Mouse (Mus musculus) right cerebral cortex, postnatal 36 days (tissue): ENCODE data around the gene Tom1l2.

ENCODE experiments used
- DNase-seq, 2 experiments: peaks; one replicate each; pipeline ENCODE4 v3.0.0; 2022; ENCODE audit warnings: low spot score in 2 of 2, mixed read lengths in 1 of 2

Tom1l2 gene

GRCm38 (mm10) chr11:60202710-60203638, 149.7 kb downstream of the Tom1l2 start:
- no peak for DNase-seq

DNA sequence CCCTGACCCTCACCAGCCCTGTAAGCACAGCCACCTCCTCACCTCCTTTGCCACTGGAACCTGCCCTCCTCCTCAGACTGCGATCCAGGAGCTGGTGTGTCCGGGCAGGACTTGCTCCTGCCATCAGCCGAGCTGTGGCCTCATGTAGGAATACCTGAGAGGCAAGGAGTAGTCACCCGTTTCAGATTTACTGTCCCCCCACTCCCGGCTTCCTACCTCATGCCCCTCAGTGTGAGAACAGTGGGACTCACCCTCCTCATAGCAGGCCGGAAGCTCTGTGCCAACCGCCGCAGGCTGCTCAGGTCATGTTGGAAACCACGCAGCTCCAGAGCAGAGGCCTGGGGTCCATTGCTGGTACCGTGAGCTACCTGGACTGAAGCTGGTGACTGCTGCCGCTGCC, 152.3 kb downstream of the Tom1l2 start:
- no peak for DNase-seq

DNA sequence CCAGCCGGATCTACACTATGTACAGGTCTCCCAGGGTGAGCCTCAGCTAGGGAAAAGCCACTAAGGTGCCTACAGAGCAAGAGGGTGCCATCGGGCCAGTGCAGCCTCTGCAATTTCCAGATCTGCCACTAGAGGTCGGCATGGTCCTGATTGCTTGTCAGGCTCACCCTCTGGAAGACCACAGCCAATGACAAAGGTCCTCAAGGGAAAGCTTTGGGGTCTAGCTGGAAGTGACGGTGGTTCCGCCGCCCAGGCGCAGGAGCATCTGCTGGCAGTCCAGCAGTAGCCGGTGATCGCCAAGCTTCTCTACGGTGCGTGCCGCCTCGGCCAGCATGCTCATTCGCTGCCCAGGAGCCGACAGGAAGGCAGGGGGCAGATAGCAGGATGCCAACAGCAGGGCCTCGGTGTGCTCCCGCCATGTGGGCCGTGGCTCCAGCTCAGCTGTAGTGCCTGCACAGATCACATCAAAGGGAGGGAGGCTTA, 153.0 kb downstream of the Tom1l2 start:
- DNase-seq = peak; percentile 84 to 86

DNA sequence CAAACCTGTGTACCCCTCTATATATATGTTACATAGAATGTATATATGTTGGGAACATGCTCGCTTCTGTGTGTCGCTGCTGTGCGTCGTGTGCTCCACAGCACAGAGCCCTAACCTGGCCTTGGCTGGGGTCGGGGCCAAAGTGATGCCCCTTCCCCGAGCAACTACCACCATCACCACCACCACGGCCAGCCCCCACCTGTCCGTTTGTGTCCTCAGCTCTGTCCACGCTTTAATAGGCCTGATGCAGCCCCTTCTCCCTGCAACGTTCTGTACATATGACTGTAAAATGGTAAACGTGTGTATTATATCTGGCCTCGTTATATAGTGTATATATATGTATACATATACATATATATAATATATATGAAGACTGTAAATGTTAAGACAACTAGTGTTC, 154.1 kb downstream of the Tom1l2 start:
- no peak for DNase-seq

DNA sequence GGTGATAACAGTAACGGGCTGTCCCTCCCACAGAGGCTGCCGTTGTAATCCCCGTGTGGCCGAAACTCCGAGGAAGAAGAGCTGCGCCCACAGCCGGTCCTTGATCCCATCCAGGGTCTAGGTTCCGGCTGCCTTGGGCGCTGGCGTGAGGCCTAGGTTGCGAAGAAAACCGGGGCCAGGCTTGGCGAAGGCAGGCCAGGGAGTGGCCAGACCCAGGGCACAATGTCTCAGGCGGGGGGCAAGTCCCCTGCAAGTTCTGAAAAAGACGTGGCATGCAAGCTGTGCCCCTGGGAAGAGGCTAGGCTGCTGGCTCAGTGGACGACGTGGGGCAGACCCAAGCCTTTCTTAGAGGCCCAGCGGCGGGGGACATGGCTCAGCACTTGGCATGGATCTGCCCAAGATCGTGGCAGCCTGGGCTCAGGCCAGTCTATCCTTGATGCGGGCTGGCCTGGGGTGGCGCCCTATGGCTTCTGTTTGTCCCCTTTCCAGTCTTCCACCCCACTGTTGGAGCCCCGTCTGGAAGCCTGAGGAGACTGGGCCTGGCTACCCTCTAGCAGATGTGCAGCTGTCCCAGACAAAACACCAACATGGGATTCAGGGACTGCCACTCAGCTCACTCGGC, 154.6 kb downstream of the Tom1l2 start:
- no peak for DNase-seq

DNA sequence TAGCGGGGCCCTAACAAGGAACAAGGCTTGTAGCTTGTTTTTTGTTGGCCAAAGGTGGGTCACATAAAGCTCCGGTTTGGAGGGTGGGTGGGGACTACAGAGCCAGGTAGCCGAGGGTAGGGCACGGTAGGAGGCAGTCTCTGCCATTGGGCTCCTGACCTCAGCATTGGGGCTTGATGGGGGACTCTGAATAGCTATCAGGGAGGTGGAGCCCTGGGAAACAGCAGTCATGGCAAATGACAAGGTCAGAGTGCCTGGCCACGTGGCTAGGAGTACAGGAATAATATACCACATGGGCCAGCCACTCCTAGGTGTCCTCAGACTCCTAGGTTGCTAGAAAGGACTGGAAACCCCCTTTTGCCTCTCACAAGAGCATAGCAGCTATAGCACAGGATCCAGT, 156.4 kb downstream of the Tom1l2 start:
- DNase-seq = no peak

DNA sequence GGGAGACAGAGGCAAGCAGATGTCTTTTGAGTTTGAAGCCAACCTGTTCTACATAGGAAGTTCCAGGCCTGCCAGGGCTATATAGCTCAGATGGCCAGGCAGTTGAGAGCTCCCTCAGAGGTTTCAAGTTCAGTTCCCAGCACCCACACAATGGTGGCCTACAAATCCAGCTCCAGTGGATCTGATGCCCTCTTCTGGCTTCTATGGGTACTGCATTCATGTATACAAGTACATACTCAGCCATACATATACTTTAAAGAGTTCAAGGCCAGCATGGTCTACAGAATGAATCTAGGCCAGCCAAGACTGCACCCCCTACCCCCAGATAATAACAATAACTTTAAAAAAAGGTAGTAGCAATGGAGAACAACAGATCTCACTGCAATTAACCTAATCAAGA, 157.6 kb downstream of the Tom1l2 start:
- DNase-seq = no peak

GRCm38 (mm10) chr11:60193556-60193955, 159.1 kb downstream of the Tom1l2 start:
- DNase-seq = no peak

DNA sequence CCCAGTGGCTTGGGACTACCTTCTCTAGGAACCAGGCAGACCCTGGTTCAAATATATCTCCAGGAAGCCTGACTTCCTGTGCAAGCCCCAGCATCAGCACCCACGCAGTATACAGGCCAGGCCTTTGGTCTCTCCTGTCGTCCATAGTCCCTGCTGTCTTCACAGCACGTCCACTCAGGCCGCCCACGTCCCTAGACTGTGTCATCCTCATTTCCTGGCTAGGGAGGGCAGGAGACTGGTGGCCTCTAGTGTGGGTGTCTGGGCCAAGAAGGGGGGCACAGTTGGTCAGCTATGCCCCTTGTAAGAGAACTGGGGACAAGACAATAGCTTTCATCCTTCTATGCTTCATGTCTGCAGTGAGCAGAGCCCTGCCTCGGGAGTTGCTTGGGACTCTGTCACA, 160.2 kb downstream of the Tom1l2 start:
- DNase-seq = no peak

DNA sequence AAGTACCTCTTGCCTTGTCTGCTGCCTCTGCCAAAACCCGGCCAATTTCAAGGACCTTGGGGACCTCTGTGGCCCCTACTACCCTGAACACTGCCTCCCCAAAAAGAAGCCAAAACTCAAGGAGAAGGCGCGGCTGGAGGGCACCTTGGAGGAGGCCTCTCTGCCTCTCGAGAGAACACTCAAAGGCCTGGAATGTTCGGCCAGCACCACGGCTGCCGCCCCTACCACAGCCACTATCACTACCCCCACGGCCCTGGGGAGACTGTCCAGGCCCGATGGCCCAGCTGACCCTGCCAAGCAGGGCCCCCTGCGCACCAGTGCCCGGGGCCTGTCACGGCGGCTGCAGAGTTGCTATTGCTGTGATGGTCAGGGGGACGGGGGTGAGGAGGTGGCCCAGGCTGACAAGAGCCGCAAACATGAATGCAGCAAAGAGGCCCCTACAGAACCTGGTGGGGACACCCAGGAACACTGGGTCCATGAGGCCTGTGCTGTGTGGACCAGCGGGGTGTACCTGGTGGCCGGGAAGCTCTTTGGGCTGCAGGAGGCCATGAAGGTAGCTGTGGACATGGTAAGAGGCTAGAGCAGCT, 162.6 kb downstream of the Tom1l2 start:
- DNase-seq = no peak

- DNase-seq = no peak
These were observed 163.1 kb downstream of the Tom1l2 start for GRCm38 (mm10) chr11:60189501-60190040.

GRCm38 (mm10) chr11:60188275-60188853, 164.3 kb downstream of the Tom1l2 start:
- no peak for DNase-seq

- DNase-seq = no peak
These were observed 165.6 kb downstream of the Tom1l2 start for GRCm38 (mm10) chr11:60187070-60187469.

GRCm38 (mm10) chr11:60185396-60186231, 167.1 kb downstream of the Tom1l2 start:
- DNase-seq = no peak

DNA sequence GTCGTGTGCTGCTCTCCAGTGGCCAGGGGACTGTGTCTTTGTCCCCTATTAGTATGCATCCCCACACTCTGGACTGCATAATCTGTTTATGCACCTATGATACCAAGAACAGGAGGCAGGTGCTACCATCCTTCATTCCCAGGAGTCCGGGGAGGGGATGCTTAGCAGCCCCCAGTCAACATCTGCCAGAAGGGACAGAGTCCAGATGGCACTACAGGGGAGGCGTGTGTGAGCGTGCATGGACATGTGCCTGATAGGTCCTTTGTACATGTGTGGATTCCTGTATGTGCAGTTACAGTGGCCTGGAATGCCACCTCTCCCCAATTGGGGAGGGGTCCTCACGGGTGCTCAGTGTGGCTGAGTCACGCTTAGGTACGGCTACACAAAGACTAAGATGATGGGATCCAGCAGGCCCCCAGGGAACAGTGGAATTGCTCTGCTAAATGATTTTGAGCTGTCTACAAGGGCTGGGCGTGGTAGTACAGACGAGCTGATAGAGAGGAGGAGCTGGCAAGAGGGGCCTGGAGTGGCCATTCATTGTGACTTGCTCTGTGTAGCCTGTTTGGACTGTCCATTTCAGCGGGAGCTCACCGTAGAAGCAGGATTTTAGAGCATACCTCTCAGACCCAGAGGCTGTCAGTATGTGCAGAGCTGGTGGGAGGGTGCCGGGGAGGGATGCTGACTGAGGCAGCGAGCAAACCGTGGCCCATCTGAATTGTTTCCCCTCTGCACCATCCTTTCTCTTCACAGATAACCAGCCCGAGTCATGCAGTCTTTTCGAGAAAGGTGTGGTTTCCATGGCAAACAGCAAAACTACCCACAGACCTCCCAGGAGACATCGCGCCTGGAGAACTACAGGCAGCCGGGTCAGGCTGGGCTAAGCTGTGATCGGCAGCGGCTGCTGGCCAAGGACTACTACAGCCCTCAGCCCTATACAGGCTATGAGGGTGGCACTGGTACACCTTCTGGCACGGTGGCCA, 168.1 kb downstream of the Tom1l2 start:
- peak; percentile 46 to 65 for DNase-seq

DNA sequence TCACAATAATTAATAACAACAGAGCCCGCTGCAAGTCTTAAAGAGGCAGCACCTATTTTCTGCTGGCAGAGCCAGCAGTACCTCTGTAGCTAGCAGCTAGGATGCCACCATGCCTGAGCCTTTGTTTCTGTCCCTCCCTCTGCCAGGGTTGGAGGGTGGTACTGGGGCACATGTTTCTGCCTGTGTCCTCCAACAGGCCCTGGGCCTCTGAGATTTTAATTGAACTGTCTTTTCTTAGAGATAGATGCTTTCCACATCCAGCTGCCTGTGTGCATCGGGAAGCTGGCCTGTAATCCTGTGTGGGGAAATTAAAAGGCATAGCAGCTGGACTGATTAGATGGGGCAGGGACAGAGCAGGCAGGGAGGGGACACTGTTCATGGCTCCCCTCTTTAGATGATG, 170.0 kb downstream of the Tom1l2 start:
- no peak for DNase-seq

GRCm38 (mm10) chr11:60182116-60182670, 170.5 kb downstream of the Tom1l2 start:
- no peak for DNase-seq

DNA sequence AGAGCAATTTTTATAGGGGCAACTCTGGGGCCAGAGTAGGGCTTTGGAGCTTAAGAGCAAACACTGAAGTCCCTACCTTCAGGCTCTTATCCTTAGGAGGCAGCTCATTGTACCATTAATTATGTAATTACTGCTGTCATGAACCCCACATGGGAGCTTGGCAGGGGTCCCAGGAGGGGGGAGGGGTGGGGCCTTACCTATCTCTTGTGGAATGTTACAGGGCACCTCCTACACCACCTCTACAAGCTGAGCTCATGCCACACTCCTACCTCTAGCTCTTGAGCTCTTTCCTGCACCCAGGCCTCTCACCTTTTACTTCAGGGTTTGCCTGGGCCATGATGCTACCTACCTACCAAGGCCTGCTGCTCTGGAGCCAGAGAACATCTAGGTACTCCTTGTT, 174.2 kb downstream of the Tom1l2 start:
- DNase-seq = no peak

GRCm38 (mm10) chr11:60178005-60178404, 174.7 kb downstream of the Tom1l2 start:
- DNase-seq = no peak
